Mouse (Mus musculus) megakaryocyte, adult 5-6 weeks (primary cell): ENCODE measurements around the gene Rtp4. TPM values are rescaled to one million over a fixed set of nuclear protein-coding genes. Genes with fewer than 3 reads are reported as not detected.

ENCODE experiments used
- ATAC-seq: 2 replicates; pipeline ENCODE4 v1.8.0; 2016; ENCODE audit warnings: mild to moderate bottlenecking, inconsistent platforms; ENCODE audit not compliant: poor library complexity, severe bottlenecking
- total RNA-seq, 2 experiments: library from RNA; stranded (forward) in 1 of 2; stranded (reverse) in 1 of 2; fragments of 153-499, 151-499 nt in 1 of 2; fragments of 221-1000, 200-1000 nt in 1 of 2; gene quantifications; 2 replicates each; pipeline versions ENCODE4 v1.2.3 to v1.2.4; 2015 to 2017

Rtp4 gene
- total RNA-seq, 2 experiments from 2014 or later, result 25.1 to 31.7 TPM

DNA sequence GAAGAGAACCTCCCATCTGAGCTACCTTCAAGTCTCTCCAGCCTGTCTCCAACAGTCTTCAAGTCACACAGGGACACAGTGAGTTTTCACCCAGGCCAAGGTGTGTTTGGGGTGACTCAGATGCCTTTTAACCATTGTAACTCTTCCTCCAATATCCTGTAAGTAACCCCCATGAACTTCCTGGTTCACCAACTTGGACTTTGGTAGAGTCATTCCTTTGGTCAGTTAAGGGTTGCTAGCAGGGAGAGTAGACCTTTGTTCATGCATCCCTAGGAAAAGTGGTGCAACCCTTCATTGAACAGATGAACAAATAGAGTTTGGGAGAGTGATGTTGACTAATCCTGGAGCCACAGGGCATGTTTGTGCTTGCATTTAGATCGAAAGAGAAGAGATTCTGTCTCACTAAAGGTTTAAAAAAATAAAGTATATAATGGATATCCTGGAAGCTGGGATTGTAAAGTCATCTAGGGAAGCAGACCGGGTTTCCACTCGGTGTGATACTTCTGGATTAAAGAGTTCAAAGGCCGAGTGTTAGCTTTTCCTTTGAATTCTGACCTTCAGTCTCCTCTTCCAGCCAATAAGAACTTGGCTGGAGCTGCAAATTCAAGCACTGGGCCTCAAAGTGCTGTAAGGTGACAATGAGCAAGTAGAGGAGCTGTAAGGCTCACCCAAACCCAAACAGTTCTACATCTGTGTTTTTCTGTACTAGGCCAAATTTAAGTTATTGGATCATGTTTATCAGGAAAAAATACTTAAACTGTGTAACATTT, 8.7 kb upstream of the Rtp4 start:
- no peak for ATAC-seq

DNA sequence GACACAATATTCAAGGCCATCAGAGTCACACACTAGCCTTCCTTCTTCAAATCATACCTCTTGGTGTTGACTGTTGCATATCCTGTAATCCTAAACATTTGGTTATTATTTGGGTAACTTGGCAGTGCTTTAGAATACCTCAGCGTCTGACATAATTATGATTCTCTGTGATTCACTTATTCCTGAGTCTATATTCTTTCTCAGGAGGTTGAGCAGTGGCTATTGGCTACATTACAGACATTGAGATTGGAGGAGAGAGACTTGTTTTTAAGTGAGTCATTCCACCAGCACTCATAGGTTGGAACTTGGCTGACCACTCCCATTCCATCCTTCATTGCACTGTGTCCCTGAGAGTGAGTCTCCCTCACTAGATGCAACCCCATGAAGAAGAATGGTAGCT, 6.7 kb upstream of the Rtp4 start:
- no peak for ATAC-seq

DNA sequence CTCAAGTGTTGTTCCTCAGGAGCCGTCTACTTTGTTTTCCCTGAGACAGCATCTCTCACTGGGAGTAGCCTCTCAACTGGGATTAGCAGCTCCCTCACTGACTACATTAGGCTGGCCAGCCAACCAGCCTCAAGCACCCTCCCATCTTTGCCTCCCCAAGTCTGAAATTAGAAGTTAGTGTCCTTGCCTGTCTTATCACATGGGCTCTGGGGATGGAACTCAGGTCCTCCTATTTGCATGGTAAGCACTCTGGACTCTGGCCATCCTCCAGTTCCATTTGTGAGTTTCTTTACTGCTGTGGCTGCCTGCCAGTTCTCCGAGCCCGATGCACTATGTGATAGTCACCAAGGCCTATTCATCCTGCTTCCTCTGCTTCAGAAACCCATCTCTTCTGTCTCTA, 4.3 kb upstream of the Rtp4 start:
- ATAC-seq, result no peak

DNA sequence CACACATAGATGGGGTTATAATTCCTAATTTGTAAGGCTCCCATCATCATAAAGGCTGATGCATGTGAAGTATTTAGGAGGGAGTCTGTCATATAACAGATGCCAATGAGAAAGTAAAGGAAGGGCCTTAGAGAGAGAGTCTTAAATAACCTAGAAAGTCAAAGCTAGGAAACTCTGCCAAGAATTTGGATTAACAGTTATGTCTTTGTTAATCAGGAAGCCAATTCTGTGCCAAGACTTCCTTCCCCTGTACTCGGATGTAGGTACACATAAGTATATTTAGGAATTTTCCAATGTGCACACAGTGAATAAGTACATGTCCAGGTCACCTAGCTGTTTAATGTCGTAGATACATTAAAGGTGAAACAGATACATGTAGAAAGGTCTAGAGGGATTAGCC, 3.5 kb upstream of the Rtp4 start:
- no peak for ATAC-seq

DNA sequence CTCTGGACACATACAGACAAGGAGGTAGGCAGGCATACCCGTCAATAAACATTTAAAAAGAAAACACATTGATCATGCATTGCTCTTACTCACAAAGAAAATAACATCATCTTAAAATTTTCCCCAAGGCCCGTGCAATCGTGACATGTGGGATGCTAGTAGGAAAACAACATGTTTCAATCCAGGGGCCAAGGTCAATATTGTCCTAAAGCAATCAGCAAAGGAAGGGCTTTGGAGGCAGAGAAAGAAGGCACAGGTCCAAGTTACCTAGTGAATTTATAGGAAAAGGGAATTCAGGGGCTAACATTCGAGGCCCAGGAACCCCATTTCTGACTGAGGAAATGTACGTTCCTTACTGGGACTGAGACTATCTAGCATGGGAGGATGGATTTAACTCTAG, 2.9 kb upstream of the Rtp4 start:
- ATAC-seq, result no peak

DNA sequence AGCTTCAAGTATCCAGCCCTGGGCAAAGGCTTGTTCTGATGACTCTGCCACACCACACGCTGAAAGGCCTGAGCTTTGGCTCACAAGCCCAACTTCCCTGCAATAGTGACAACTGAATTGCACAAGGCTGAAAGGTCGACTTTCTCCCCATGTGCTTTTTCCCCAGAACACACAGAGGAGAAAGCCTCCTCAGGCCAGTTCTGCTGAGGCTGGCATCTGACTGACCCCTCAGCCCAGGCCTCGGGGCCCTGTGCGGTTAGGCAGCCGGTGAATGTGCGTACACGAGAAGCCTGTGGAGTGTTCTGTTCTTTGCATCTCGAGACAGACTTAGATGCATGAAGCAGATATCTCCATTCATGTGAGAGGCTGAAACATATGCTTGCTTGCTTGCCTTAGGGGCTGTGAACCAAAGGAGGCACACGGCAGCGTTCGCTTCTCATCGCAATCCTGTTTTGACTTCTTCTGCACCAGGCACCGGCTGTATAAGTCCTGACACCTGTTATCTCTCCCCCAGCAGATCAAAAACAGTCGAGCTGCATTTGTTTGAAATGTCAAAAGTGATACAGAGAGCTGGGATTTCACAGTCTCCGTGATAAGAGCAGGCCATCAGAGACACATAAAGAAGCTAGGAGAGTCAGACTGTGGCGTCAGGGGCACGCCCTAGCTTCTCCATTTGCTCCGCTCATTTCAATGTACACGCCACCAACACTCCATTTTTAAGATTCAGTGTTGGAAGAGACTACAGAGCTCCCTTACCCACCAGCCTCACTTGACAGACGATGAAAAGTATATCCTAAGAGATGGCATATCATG, 2.1 kb upstream of the Rtp4 start:
- no peak for ATAC-seq

DNA sequence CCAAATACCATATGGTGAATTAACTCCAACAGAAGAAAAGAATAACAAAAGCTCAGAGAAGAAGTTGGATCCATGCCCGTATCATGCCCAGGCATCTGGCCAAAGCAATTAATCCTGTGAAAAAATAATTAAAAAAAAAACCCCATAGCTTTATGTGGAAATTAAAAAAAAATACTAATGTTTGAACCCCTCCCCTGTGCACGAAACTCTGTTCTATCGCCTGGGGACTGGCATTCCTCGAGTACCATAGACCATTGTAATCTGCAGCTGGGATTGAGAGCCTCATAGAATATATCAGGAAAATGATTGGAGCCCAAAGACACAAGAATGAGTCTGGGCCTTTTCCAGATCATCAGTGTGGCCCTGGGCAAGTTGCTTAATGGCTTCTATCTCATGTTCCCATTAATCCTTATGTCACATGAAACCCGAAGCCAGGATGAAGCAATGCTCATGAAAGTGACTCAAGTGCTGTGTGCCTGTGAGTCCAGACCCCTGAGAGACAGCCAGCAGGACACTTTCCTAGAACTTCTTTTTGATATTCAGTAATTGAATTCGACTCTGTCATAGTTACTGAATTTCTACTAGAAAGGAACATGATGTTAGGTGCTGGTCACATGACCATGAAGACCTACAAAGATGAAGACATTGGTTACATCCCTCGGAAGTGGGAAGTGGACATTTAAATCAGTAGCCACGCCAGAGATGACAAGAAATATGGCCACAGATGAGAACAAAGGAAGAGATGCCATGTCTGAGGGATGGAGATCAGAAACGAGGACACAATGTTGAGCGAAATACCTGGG, 1.3 kb upstream of the Rtp4 start:
- ATAC-seq, result no peak

DNA sequence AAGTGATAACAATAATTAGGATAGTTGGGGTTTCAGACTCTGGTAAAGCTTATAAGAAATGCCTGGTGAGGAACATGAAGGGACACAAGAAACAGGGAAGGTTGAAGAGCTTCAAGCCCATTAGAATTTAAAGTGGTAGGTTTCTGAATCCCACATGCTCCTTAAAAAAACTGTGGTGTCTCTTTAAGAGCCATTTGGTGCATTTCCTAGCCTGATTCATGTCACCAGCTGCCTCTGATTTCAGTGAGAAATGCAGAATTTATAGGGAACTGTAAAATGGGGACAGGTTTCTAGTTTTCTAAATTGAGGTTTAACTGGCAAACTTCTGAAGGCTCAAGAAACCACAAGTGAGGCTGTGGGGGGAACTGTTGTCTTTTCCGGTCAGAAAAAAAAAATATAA, 320 bp upstream of the Rtp4 start:
- no peak for ATAC-seq

DNA sequence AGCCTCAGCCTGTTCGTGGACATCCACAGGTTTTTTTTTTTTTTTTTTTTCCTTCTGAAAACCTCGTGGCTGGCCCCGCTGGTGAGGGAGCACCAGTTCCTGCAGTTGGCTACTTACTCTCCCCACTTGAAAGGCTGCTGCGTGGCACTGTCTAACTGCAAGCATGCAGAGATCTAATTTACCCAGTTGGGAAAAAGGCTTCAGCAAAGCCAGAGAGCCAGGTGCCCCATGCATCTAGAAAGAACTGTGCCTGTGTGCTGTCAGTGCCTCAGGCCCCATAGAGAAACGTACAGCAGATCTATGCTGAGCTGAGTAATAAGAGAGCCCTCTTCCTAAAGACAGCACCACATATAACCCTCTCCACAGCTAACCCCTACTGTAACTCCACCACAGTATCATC, 1.0 kb downstream of the Rtp4 start:
- no peak for ATAC-seq

DNA sequence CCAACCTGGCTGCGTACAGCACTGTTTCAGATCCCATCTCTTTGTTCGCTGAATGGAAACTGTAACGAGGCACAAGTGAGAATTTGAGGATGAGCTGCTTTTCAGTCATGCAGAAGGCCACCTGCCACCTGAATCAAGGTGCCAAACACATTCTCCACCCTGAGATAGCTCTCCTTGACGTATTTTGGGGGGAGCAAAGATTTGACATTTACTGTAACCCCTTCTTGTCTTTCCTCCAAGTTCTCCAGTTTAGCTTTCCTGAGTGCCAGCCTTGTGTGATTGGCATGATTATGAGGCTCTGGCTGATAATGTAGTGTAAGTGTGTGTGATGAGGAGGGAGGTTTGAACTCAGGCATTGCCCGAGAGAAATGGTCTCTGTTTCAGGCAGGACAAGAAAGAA, 2.0 kb downstream of the Rtp4 start:
- ATAC-seq, result no peak

DNA sequence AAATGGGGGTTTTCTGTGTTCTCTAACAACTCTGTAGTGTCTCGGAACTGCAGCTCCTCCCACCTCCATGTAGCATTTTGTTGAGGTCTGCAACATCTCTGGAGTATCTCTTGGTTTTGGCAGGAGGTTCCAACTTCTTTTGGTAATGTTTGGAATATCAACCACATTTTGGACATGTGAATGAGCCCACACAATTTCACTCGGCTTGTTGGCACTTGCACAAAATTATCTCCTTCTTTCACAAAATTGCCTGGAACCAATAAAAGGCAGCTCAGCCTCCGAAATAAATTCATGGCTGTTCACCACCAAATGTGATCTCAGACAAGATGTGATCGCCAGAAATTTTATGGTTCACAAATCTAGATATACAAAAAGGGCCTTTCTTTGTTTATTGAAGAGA, 9.1 kb downstream of the Rtp4 start:
- ATAC-seq, result no peak

DNA sequence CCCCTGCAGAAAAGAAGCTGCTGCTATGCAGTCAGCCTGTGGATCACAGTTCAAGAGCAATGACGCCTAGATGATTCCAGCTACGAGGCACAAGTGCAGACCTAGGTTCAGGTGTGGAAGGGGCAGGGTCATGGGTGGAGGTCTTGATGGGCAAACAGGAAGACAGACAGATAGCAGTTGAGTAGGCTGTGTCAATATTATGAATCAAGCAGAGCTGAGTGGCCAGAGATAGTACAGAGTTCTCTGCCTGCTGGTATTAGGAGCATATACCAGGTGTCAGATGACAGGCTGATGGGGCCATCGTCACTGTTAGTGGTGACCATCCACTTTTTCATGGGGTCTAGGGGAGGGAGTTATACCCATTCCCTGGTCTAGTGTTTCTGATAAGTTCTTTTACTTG, 13.6 kb downstream of the Rtp4 start:
- no peak for ATAC-seq

DNA sequence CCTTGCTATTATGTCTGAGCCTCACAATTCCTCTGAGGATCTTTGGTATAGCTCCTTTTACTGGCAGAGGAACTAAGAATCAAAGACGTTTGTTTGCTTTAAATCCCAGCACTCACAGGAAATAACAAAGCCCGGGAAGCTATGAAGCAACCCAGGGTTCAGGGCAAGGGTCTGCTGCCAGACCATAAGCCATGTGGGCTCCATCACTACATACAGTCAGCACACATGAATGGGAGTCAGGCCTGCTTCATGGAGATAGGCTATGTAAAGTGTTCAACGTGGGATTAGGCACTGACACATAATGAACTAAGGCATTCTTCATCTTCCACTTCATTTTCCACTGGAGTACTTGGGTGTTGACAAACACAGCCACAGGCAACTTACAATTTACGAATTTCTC, 21.0 kb downstream of the Rtp4 start:
- ATAC-seq, result no peak

DNA sequence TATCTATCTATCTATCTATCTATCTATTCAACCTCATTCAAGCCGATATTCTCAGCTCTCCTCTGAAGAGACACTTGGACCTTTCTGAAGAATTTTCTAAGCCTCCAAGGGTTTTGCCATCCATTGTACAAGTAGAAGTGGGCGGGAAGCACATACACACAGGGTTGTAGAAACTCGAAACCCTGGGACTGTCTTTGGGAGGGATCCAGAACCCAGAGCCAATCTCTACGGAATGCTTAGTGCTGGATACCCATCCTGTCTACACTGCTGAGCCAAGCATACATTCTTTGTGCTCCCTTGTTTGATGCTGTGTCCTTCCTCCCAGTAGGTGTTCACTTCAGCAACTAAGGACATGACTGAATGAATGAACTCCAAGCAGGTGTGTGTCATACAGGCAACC, 22.8 kb downstream of the Rtp4 start:
- ATAC-seq, result no peak

DNA sequence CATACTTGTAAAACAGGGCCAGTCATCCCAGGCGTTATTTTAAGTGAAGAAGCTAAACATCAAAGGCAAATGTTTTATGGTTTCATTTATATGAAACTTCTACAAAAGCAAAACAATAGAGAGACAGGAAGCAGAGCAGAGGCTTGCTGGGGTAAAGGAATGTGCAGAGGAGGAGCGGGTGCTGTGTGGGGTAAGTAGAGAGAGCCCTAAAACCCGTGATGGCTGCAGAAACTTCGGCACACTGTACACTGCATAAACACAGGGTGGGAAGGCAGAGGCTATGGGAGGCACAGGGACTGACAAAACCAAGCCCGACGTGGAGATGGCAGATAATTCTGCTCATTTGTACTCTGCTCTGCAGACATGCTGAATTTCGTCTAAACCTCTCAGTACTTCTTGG, 24.3 kb downstream of the Rtp4 start:
- no peak for ATAC-seq

DNA sequence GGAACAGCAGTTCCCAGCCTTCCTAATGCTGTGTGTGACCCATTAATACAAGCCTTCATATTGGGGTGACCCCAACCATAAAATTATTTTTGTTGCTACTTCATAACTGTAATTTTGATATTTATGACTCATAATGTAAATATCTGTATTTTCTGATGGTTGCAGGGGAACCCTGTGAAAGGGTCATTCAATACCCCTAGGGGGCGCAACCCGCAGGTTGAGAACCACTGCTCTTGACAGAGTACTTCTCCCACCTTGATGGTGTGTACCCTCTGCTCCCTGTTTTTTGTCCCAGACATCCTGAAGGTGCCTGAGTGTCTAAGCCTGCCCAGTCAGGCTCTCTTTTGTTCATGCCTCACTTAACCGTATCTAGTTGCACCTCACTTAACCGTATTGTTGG, 27.7 kb downstream of the Rtp4 start:
- no peak for ATAC-seq

DNA sequence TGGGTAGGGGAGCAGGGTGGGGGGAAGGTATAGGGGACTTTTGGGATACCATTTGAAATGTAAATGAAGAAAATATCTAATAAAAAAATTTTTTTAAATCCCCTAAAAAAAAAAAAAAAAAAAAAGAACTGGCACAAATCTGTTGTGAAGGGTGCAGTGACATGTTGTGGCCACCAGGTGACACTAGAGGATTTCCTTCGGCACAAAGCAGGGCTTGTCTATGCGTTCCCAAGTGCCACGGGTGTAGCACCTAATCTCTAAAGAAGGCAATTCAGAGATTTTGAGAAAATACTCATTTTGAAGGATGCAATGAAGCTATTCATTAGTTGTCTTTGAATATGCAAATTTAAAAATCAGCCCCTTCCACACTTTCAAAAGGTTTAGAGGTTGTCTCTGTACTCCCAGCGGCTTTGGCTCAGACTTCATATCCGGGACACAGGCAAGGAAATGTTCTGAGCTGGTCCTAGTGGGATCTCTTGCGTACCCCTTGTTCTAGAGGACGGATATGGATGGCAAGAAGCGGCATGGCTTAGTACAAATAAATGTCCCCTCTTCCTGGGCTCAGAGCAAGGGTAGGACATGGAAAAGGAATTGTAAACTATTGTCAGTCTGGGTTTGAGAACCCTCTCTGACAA, 30.4 kb downstream of the Rtp4 start:
- ATAC-seq, result peak; percentile 85

DNA sequence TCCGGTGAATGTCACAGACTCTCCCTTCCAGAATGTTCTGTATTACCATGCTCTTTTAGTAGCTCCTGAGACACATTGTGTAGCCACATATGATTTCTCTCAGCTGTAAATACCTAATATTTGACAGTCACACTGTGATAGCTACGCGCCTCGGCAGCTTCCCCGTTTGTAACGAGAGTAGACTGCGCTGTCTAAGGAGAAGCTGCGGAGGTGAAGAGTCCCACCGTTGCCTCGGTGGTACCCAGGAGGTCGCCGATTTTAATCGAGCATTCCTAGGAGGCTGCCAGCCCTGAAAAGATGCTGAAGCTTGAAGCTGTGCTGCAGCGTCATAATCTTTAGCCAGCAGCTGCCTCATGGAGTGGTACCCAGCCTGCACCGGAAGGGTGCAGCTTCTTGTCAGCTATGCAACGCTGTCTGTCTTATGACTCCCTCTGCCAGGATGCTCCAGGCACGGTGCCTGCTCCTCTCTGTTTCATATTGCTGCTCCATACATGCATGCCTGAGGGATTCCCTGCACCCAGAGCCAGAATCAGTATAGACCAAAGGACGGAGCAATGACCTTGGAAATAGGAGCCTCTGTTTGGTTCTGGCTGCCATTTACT, 31.0 kb downstream of the Rtp4 start:
- no peak for ATAC-seq

DNA sequence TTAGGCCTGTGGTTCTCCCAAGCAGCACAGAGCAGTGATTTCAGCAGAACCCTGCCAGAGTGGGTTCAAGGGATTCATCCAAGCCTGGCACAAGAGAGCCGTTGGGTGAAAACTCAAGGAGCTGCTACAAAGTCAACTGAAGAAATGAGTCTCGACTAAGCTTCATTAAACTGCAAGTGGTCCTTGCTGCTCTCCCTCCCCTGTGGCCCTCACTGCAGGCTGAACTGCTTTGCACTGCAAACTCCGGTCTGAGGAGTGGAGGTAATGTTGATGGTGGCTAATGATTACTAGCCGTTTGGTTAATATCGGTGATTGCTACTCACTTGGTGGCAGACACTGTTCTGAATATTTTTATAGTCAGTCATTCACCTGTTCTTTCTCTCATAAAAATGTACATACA, 34.6 kb downstream of the Rtp4 start:
- ATAC-seq, result no peak

DNA sequence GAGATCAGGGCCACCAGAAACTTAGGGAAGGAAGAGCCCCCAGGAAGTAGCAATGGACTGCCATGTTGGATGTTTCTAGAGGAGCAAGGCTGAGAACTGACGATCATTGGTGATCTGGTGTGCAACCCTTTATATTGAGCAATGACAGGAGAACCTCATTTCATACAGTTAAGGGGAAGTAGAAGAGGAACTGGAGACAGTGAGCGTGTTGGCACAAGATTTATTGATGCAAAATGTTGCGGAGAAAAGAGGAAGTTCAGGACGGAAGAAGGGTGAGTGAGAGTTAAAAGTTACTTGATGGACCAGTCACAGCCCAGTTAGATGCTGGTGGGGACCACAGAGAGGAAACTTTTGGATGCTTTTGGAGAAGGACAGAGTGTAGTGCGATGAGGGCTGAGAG, 37.1 kb downstream of the Rtp4 start:
- ATAC-seq, result peak; percentile 94

DNA sequence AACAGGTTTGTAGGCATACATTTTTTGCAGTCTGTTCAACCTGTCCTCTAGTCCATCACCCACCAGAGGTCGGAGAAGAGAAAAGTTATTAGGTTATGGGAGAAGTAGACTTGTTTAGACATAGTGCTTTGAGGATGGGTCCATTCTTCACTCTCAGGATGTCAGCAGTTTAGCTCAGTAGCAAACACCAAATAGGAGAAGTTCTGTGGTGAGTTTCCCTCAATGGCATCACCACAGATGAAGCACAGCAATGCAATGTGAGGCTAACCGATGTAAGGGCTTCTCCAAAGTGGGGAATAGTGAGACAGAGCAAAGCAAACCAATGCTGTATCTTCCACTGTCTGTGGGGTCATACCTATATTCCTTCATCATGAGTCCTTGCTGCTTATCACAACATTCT, 37.6 kb downstream of the Rtp4 start:
- ATAC-seq, result peak; percentile 71
